Mouse (Mus musculus) myocyte (in vitro differentiated cells): ENCODE measurements around the gene Foxp2. TPM values are rescaled to one million over a fixed set of nuclear protein-coding genes. Genes with fewer than 3 reads are reported as not detected.

Experiments used
- H3K27me3 ChIP-seq: one replicate; pipeline ENCODE4 v1.6.1; 2011; ENCODE audit not compliant: control insufficient read depth, insufficient read depth, insufficient read length
- H3K36me3 ChIP-seq: one replicate; pipeline ENCODE4 v1.6.1; 2011; ENCODE audit not compliant: control insufficient read depth, insufficient read depth
- H3K4me2 ChIP-seq: one replicate; pipeline ENCODE4 v1.6.1; 2011; ENCODE audit warnings: low read depth, control low read depth
- H3K4me3 ChIP-seq: one replicate; pipeline ENCODE4 v1.5.1; 2011; ENCODE audit warnings: mild to moderate bottlenecking, control low read depth, moderate library complexity
- H3K79me2 ChIP-seq: one replicate; pipeline ENCODE4 v1.6.1; 2011; ENCODE audit not compliant: control insufficient read depth, insufficient read depth
- H3ac ChIP-seq: one replicate; pipeline ENCODE4 v1.6.1; 2011; ENCODE audit not compliant: control insufficient read depth, insufficient read length
- CEBPB ChIP-seq: IDR thresholded peaks from 2 replicates; pipeline ENCODE4 v1.6.1; 2011; ENCODE audit warnings: mild to moderate bottlenecking, moderate library complexity; ENCODE audit not compliant: poor library complexity, insufficient read depth, severe bottlenecking
- E2F4 ChIP-seq: IDR thresholded peaks from one replicate; pipeline ENCODE4 v1.6.1; 2011; ENCODE audit warnings: mild to moderate bottlenecking, control low read depth, moderate library complexity; ENCODE audit not compliant: insufficient read depth
- MAX ChIP-seq: IDR thresholded peaks from one replicate; pipeline ENCODE4 v1.6.1; 2011; ENCODE audit warnings: low read depth, mild to moderate bottlenecking, control low read depth
- MYOD1 ChIP-seq, 3 experiments: IDR thresholded peaks; one replicate each; pipeline ENCODE4 v1.6.1; 2011; ENCODE audit warnings: control low read depth in 2 of 3, low read depth in 2 of 3, mild to moderate bottlenecking in 2 of 3, moderate library complexity in 1 of 3; ENCODE audit not compliant: insufficient read length in 2 of 3, control insufficient read depth in 1 of 3
- MYOG ChIP-seq, 3 experiments: IDR thresholded peaks; one replicate each; pipeline ENCODE4 v1.6.1; 2011; ENCODE audit warnings: control low read depth in 2 of 3, low read depth in 2 of 3, mild to moderate bottlenecking in 2 of 3; ENCODE audit not compliant: insufficient read length in 2 of 3, control insufficient read depth in 1 of 3, insufficient read depth in 1 of 3
- POLR2A ChIP-seq: IDR thresholded peaks from one replicate; pipeline ENCODE4 v1.6.1; 2011; ENCODE audit warnings: low read depth, mild to moderate bottlenecking, control low read depth, moderate library complexity; ENCODE audit not compliant: insufficient read length
- POLR2AphosphoS2 ChIP-seq: IDR thresholded peaks from one replicate; pipeline ENCODE4 v1.6.1; 2011; ENCODE audit warnings: low read depth, control low read depth; ENCODE audit not compliant: insufficient read length
- REST ChIP-seq: IDR thresholded peaks from one replicate; pipeline ENCODE4 v1.6.1; 2011; ENCODE audit warnings: mild to moderate bottlenecking, control low read depth, moderate library complexity; ENCODE audit not compliant: insufficient read depth, insufficient read length
- SRF ChIP-seq: IDR thresholded peaks from one replicate; pipeline ENCODE4 v1.6.1; 2011; ENCODE audit warnings: low read depth; ENCODE audit not compliant: control insufficient read depth, insufficient read length
- TCF12 ChIP-seq: IDR thresholded peaks from one replicate; pipeline ENCODE4 v1.6.1; 2011; ENCODE audit warnings: mild to moderate bottlenecking, control low read depth; ENCODE audit not compliant: poor library complexity, insufficient read depth, severe bottlenecking
- TCF3 ChIP-seq: IDR thresholded peaks from one replicate; pipeline ENCODE4 v1.6.1; 2011; ENCODE audit warnings: low read depth, control low read depth; ENCODE audit not compliant: insufficient read length
- USF1 ChIP-seq: IDR thresholded peaks from one replicate; pipeline ENCODE4 v1.6.1; 2011; ENCODE audit warnings: low read depth, mild to moderate bottlenecking, control low read depth, moderate library complexity
- polyA plus RNA-seq: library from polyadenylated mRNA; unstranded; fragments of >200 nt; fragmentation: generic; extraction: Trizol; gene quantifications from one replicate; pipeline ENCODE4 v1.2.1, GENCODE M21; 2012; ENCODE audit warnings: missing spikeins

Foxp2 gene
- polyA plus RNA-seq, 1 experiment: not detected

DNA sequence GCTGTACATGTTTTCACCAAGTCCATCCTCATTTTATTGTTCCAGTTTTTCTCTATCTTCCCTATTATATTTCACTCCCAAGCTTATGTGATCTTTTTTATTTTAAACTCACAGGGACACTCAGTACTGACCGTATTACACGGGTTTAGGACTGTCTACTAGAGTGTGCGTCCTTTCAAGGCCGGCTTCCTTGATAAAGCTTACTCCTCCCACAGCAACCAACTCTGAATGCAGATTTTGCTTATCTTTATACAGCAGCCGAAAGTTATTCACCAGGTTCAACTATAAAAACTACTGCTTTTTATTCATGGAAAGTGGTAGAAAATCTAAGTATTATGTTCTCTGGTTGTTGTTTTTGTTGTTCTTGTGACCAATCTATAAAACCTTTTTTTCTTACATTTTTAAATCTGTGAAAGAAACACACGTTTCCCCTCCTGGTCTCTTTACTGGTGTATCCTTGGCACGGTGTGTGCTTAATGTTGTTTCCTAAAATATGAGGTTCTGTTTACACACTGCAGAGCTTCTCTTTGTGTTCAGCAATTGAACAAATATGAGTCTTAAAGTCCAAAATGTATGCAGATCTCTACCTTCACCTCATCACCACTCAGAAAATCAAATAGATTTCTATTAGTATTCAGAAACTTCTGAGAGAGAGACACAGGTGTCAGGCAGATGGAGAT is 128.4 kb downstream of the Foxp2 start:
- no peaks in the 10 kb centered on the region for H3K36me3 ChIP-seq
- no peak overlapping the region for H3K4me3 ChIP-seq
- TF ChIP-seq MYOG (IDR thresholded peaks at IDR 0.05; ENCODE audit: control insufficient read depth in 1 of 3, insufficient read depth in 1 of 3, insufficient read length in 2 of 3, low read depth in 2 of 3): no peak
- no peak for TF ChIP-seq E2F4
- TF ChIP-seq MAX: no peak
- no peak for TF ChIP-seq TCF12
- TF ChIP-seq SRF: no peak
- no peak for TF ChIP-seq MYOD1 (IDR thresholded peaks at IDR 0.05; ENCODE audit: control insufficient read depth in 1 of 3, insufficient read length in 2 of 3, low read depth in 2 of 3)
- TF ChIP-seq TCF3: no peak
- no peak overlapping the region for H3ac ChIP-seq
- no peaks in the 10 kb centered on the region for H3K27me3 ChIP-seq
- no peak overlapping the region for H3K4me2 ChIP-seq
- H3K79me2 ChIP-seq: no peaks in the 10 kb centered on the region

DNA sequence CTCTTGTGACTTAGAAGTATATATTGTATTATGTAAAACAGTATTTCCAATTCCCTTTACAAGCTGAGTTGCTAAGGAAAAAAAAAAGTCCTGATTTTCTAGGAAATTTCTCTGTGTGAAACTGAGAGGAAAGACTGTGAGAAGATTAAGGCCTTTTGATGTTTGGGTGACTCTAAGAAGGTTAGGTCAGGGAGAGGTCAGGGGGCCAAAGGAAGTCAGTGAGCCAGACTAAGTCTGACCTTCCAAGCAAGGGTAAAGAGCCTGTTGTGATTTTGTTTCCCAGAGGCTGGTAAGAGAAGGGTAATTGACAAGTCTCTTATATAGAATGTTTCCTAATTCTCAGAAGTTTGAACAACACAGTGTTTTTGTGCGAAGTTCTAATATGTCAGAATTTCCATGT is 162.1 kb downstream of the Foxp2 start:
- H3K27me3 ChIP-seq: no peaks in the 10 kb centered on the region
- no peaks in the 10 kb centered on the region for H3K36me3 ChIP-seq
- no peak overlapping the region for H3K4me3 ChIP-seq
- H3K4me2 ChIP-seq: no peak overlapping the region
- TF ChIP-seq POLR2A: no peak
- TF ChIP-seq E2F4: no peak
- TF ChIP-seq REST: no peak
- no peak for TF ChIP-seq CEBPB
- no peak for TF ChIP-seq MYOG (IDR thresholded peaks at IDR 0.05; ENCODE audit: control insufficient read depth in 1 of 3, insufficient read depth in 1 of 3, insufficient read length in 2 of 3, low read depth in 2 of 3)
- TF ChIP-seq TCF3: no peak
- no peak for TF ChIP-seq POLR2AphosphoS2
- TF ChIP-seq TCF12: no peak
- no peak for TF ChIP-seq USF1
- TF ChIP-seq SRF: no peak
- no peak for TF ChIP-seq MYOD1 (IDR thresholded peaks at IDR 0.05; ENCODE audit: control insufficient read depth in 1 of 3, insufficient read length in 2 of 3, low read depth in 2 of 3)
- TF ChIP-seq MAX: no peak
- H3ac ChIP-seq: no peak overlapping the region
- H3K79me2 ChIP-seq: no peaks in the 10 kb centered on the region

DNA sequence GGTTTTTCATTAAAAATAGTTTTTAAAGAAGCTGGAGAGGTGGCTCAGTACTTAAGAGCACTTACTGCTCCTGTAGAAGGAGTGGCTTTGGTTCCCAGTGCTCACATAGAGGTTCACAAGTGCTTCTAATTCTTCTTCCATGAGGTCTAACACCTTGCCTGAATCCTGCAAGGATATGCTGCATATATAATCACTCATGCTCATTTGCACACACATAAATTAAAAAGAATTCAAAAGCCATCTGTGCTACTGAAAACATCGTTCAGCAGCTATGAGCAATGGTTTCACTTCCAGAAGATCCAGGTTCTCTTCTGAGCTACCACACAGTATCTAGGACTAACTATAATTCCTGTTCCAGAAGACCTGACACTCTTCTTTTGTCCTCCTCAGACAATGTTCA is 200.4 kb downstream of the Foxp2 start:
- H3K36me3 ChIP-seq: no peaks in the 10 kb centered on the region
- H3K79me2 ChIP-seq: no peaks in the 10 kb centered on the region
- H3ac ChIP-seq: no peak overlapping the region
- H3K4me3 ChIP-seq: no peak overlapping the region
- no peaks in the 10 kb centered on the region for H3K27me3 ChIP-seq
- TF ChIP-seq POLR2AphosphoS2 (no peak), USF1 (no peak), CEBPB (no peak), E2F4 (no peak), POLR2A (no peak), TCF3 (no peak), TCF12 (no peak), MAX (no peak), REST (no peak), MYOD1 (IDR thresholded peaks at IDR 0.05; ENCODE audit: control insufficient read depth in 1 of 3, insufficient read length in 2 of 3, low read depth in 2 of 3) (no peak), SRF (no peak), MYOG (IDR thresholded peaks at IDR 0.05; ENCODE audit: control insufficient read depth in 1 of 3, insufficient read depth in 1 of 3, insufficient read length in 2 of 3, low read depth in 2 of 3) (no peak)
- no peak overlapping the region for H3K4me2 ChIP-seq

DNA sequence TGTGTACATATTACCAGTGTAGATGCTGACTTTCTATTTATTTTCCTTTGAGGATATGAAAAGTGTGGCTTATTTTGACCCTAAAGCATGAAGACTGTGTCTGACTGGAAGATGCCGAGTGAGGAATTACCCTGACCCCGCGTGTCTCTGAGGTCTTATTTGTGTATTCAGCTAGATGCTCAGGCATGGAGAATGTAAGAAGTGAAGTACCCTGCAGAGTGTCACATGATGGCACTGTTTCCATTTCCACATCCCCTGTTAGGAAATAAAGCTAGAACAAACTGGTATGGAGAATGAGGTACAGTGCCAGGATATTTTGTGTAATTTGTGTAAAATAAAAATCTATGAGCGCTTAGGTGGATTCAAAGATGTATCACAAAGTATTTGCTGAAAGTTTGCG is 219.8 kb downstream of the Foxp2 start:
- no peaks in the 10 kb centered on the region for H3K36me3 ChIP-seq
- H3K4me2 ChIP-seq: no peak overlapping the region
- H3K4me3 ChIP-seq: no peak overlapping the region
- no peaks in the 10 kb centered on the region for H3K27me3 ChIP-seq
- TF ChIP-seq REST (no peak), MYOD1 (IDR thresholded peaks at IDR 0.05; ENCODE audit: control insufficient read depth in 1 of 3, insufficient read length in 2 of 3, low read depth in 2 of 3) (no peak), USF1 (no peak), CEBPB (no peak), SRF (no peak), TCF3 (no peak), MYOG (IDR thresholded peaks at IDR 0.05; ENCODE audit: control insufficient read depth in 1 of 3, insufficient read depth in 1 of 3, insufficient read length in 2 of 3, low read depth in 2 of 3) (no peak), TCF12 (no peak), MAX (no peak), POLR2AphosphoS2 (no peak), E2F4 (no peak), POLR2A (no peak)
- H3K79me2 ChIP-seq: no peaks in the 10 kb centered on the region
- no peak overlapping the region for H3ac ChIP-seq

DNA sequence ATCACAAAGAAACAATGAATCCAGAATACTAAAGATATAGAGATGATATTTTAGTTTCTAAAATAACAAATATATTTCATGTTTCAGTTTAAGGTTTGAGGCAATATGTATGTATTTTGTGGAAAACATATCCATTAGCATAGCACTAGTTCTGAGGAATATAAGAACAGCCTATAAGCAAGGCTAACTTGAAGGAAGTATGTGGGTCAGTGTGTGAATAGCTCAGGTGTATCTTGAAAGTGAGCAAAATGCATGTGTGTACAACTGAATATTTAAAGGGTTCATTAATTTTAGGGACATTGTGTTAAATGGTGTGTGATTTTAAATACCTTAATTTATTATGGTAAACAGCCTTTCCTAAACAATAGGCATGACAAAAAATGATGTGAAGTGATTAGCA is 220.2 kb downstream of the Foxp2 start:
- Histone ChIP-seq H3K27me3 (no peaks in the 10 kb centered on the region), H3K4me3 (no peak overlapping the region), H3K4me2 (no peak overlapping the region), H3K79me2 (no peaks in the 10 kb centered on the region), H3ac (no peak overlapping the region), H3K36me3 (no peaks in the 10 kb centered on the region)
- TF ChIP-seq MYOD1 (IDR thresholded peaks at IDR 0.05; ENCODE audit: control insufficient read depth in 1 of 3, insufficient read length in 2 of 3, low read depth in 2 of 3) (no peak), E2F4 (no peak), REST (no peak), CEBPB (no peak), USF1 (no peak), SRF (no peak)
